Mouse (Mus musculus) G1E (cell line): ENCODE results near the gene Nsun2. TPM values are rescaled to one million over a fixed set of nuclear protein-coding genes. Genes with fewer than 3 reads are reported as not detected.

Experiments used
- ATAC-seq: 2 replicates; pipeline ENCODE4 v1.8.0; 2016; ENCODE audit warnings: mild to moderate bottlenecking; ENCODE audit not compliant: insufficient number of reproducible peaks, poor library complexity, low FRiP score, severe bottlenecking; ENCODE audit errors: extremely low read depth
- DNase-seq: peaks from one replicate; pipeline ENCODE4 v3.0.0; 2012; ENCODE audit warnings: low spot score
- H3K27me3 ChIP-seq: 2 replicates; pipeline ENCODE4 v1.6.1; 2012; ENCODE audit warnings: mild to moderate bottlenecking, low read length, inconsistent platforms; ENCODE audit not compliant: insufficient read depth
- H3K36me3 ChIP-seq: replicated peaks from 2 replicates; pipeline ENCODE3; 2012; ENCODE audit warnings: mild to moderate bottlenecking, inconsistent platforms
- H3K4me1 ChIP-seq: 2 replicates; pipeline ENCODE4 v1.6.1; 2012; ENCODE audit warnings: low read depth, low read length, inconsistent platforms, mixed read lengths; ENCODE audit not compliant: insufficient read depth
- H3K4me3 ChIP-seq: 2 replicates; pipeline ENCODE4 v1.5.1; 2012; ENCODE audit warnings: low read depth, mild to moderate bottlenecking, inconsistent platforms, low read length, moderate library complexity, mixed read lengths
- H3K9me3 ChIP-seq: replicated peaks from 2 replicates; pipeline ENCODE4 v1.6.1; 2012; ENCODE audit warnings: inconsistent platforms
- CTCF ChIP-seq: IDR thresholded peaks from 2 replicates; pipeline ENCODE4 v1.5.1; 2012; ENCODE audit warnings: low read depth, low read length, inconsistent platforms, mixed read lengths
- GATA1 ChIP-seq: IDR thresholded peaks from 2 replicates; pipeline ENCODE4 v1.6.1; 2012; ENCODE audit warnings: borderline replicate concordance, low read length, inconsistent platforms, mixed read lengths
- GATA2 ChIP-seq: IDR thresholded peaks from 2 replicates; pipeline ENCODE4 v1.6.1; 2012; ENCODE audit warnings: low read depth, low read length, inconsistent platforms, borderline replicate concordance
- POLR2AphosphoS5 ChIP-seq: IDR thresholded peaks from 2 replicates; pipeline ENCODE4 v1.6.1; 2012; ENCODE audit warnings: low read depth, low read length, inconsistent platforms; ENCODE audit not compliant: insufficient replicate concordance
- TAL1 ChIP-seq: conservative IDR thresholded peaks from 2 replicates; pipeline ENCODE4 v1.6.1; 2012; ENCODE audit warnings: low read depth, low read length, inconsistent platforms, mixed read lengths
- polyA plus RNA-seq: library from polyadenylated mRNA; stranded (reverse); fragments of >175 nt; gene quantifications from 2 replicates; pipeline ENCODE4 v1.2.3, GENCODE M21; 2012
- total RNA-seq, 2 experiments: library from RNA; stranded (forward) in 1 of 2; stranded (reverse) in 1 of 2; fragments of 200-1000 nt in 1 of 2; fragments of >200 nt in 1 of 2; fragmentation: Nextera tagmentation in 1 of 2; gene quantifications; 2 replicates each; pipeline ENCODE4 v1.2.3; 2014 to 2017

Nsun2 gene
- total and polyA plus RNA-seq, 3 experiments, result 144 to 231 (median 152) TPM

DNA sequence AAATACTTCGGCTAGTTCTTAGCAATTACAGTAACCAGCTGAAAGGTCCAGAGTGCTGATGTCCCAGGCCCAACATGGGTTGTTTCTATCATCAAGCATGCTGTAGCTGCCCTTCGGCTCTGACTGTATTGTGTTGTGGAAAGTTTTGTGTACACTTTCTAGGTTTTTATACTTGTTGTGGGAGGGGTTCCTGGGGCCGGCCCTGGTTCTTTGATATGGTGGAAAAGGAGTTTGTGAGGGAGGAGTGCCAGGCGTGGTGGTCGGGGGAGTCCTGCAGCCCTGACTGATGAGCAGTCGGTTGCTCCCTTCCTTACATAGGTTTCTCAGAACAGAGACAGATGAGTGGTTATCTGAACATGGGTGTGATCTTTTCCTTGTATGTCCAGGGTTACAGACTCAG is 103.3 kb downstream of the Nsun2 start:
- ATAC-seq (no peak), DNase-seq (no peak)
- peaks cover 40% of the 10 kb centered on the region for H3K4me1 ChIP-seq
- H3K36me3 ChIP-seq, result peaks cover 99% of the 10 kb centered on the region
- no peaks in the 10 kb centered on the region for H3K9me3 ChIP-seq
- H3K4me3 ChIP-seq, result no peak overlapping the region
- TF ChIP-seq GATA2 (no peak), GATA1 (no peak), CTCF (no peak), POLR2AphosphoS5 (no peak), TAL1 (no peak)
- H3K27me3 ChIP-seq, result no peaks in the 10 kb centered on the region

DNA sequence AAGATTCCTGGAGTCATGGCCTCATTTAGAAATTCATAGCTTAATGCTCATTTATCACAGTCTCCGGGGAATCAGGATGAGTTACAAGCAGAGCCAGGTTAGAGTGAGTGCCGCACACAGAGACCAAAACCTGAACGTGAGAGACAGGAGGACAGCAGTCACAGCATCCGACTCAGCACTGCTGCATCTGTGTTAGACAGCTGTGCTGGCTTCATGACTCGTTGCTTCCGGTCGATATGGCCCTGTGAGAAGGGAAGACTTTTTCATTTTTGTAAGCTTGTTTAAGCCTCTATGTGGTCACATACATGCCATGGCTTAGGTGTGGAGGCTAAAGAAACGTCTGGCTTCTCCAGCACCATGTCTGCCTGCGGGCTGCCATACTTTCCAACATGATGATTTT is 104.1 kb downstream of the Nsun2 start:
- H3K36me3 ChIP-seq, result peaks cover 98% of the 10 kb centered on the region
- H3K9me3 ChIP-seq, result no peaks in the 10 kb centered on the region
- ATAC-seq (no peak), DNase-seq (no peak)
- H3K4me1 ChIP-seq, result peaks cover 39% of the 10 kb centered on the region
- H3K27me3 ChIP-seq, result no peaks in the 10 kb centered on the region
- TF ChIP-seq GATA1, result no peak
- no peak for TF ChIP-seq POLR2AphosphoS5
- no peak for TF ChIP-seq TAL1
- no peak overlapping the region for H3K4me3 ChIP-seq

DNA sequence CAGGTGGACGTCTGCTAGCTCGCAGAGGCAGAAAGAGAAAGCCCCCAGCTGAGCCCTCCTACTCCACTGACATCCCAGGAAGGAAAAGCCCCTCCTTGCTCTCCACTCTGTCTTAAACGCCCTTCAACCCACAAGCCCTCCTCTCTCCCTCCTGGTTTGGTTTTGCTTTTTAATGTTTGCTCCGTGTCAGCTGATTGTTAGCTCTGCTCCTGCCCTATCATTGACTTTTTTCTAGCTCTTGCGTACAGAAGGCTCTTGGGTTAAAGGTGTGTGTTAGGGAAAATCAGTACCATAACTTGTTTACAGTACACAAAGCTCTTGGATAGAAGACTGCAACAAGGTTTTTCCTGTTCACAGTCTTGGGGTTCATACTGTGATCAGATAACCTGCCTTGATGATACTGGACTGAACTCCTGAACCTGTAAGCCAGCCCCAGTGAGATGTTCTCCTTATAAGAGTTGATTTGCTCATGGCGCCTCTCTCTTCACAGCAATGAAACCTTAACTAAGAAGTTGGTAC is 104.6 kb downstream of the Nsun2 start:
- ATAC-seq (no peak), DNase-seq (no peak)
- Histone ChIP-seq H3K4me3 (no peak overlapping the region), H3K27me3 (no peaks in the 10 kb centered on the region), H3K9me3 (no peaks in the 10 kb centered on the region), H3K4me1 (peaks cover 34% of the 10 kb centered on the region), H3K36me3 (peaks cover 98% of the 10 kb centered on the region)
- no peak for TF ChIP-seq TAL1
- no peak for TF ChIP-seq GATA1
- TF ChIP-seq GATA2, result no peak
- TF ChIP-seq CTCF, result no peak
- TF ChIP-seq POLR2AphosphoS5, result no peak; the same call in 1 of the 2 replicates

DNA sequence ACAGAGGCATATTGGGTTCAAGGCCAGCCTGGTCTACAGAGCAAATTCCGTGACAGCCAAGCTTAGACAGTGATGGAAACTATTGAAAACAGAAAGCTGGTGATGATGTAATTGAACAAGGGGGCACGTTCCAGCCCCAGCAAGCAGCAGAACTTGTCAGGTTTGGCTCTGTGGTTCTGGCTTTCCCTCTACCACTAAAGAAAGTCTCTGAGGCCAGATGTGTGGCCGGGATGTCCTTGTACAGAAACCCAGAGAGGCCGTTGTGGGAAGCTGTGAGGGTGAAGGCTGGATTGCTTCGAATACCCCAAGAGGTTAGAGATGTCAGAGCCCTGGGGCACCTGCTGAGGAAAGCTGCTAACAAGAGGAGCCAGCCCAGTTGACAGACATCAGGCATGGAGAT is 105.7 kb downstream of the Nsun2 start:
- Histone ChIP-seq H3K9me3 (no peaks in the 10 kb centered on the region), H3K27me3 (no peaks in the 10 kb centered on the region), H3K4me3 (no peak overlapping the region), H3K4me1 (peaks cover 27% of the 10 kb centered on the region), H3K36me3 (peaks cover 92% of the 10 kb centered on the region)
- DNase-seq, result no peak
- TF ChIP-seq CTCF (no peak), TAL1 (no peak), GATA1 (no peak), POLR2AphosphoS5 (no peak), GATA2 (no peak)
- no peak for ATAC-seq

DNA sequence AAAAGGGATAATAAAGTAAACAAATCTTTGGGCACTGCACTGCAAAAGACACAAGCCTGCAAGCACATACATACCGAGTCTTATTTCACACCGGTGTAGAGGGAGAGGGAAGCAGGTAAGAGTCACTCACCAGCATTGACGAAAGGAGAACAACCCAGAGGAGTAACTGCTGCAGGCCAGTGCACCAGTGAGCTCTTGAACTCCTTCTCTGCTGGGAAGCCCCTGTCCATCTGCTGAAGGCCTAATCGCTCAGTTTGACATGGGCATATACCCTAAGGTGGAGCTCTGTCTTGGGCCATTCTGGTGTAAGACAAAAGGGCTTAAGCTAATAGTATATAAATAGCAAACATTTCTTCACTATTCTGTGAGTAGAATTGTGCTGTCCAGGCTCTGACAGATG is 106.6 kb downstream of the Nsun2 start:
- H3K4me1 ChIP-seq, result peaks cover 18% of the 10 kb centered on the region; the same call in 1 of the 2 replicates
- H3K9me3 ChIP-seq, result no peaks in the 10 kb centered on the region
- TF ChIP-seq TAL1, result no peak
- no peak for TF ChIP-seq GATA1
- TF ChIP-seq POLR2AphosphoS5, result no peak
- no peak for TF ChIP-seq GATA2
- no peak for TF ChIP-seq CTCF
- no peaks in the 10 kb centered on the region for H3K27me3 ChIP-seq
- no peak overlapping the region for H3K4me3 ChIP-seq
- DNase-seq (no peak), ATAC-seq (no peak)
- peaks cover 83% of the 10 kb centered on the region for H3K36me3 ChIP-seq

DNA sequence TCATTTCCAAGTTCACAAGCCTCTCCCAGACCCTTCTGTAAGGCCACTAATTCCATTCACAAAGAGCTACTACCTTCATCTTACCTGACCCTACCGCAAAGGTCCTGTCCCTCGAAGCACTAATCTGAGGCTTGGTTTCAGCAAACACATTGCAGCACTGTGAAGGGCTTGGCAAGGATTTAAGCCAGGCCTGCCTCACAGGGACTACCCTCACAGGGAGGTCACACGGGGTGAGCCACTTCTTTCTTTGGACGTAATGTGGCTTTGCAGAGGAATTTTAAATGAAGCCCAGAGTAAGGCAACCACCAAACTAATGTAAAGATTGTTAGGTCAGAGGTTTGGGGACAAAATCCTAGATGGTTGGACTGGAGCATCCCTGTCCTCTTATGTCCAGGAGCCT is 107.0 kb downstream of the Nsun2 start:
- no peak for DNase-seq

DNA sequence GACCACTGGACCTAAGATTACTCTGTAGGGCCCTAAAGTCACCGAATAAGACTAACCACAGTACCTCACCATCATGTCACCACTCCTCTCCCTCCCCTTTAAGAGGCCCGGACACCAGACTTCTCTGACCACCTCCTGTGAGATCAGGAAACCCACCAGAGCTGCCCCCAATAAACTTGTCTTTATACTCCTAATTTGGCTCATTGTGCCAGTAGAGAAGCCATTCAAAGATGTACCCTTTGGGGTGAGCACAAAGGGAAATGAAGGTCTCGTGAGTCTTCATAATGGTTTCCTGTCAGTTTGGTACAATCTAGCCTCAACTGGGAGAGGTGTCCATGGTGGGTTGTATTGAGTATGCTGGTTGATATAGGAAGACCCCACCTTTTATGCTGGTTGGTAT is 107.5 kb downstream of the Nsun2 start:
- ATAC-seq (no peak), DNase-seq (no peak)
- Histone ChIP-seq H3K9me3 (no peaks in the 10 kb centered on the region), H3K4me3 (no peak overlapping the region), H3K27me3 (peaks cover 4% of the 10 kb centered on the region), H3K36me3 (peaks cover 74% of the 10 kb centered on the region), H3K4me1 (peaks cover 12% of the 10 kb centered on the region; the same call in 1 of the 2 replicates)
- TF ChIP-seq GATA2 (no peak), TAL1 (no peak), GATA1 (no peak), POLR2AphosphoS5 (no peak; the same call in 1 of the 2 replicates), CTCF (no peak)

More for the DNA sequence above, 107.0 kb downstream of the Nsun2 start:
- H3K36me3 ChIP-seq, result peaks cover 79% of the 10 kb centered on the region
- H3K9me3 ChIP-seq, result no peaks in the 10 kb centered on the region
- H3K4me3 ChIP-seq, result no peak overlapping the region
- TF ChIP-seq GATA2 (no peak), POLR2AphosphoS5 (no peak), TAL1 (no peak), GATA1 (no peak), CTCF (no peak)
- peaks cover 15% of the 10 kb centered on the region; the same call in 1 of the 2 replicates for H3K4me1 ChIP-seq
- ATAC-seq, result no peak
- H3K27me3 ChIP-seq, result no peaks in the 10 kb centered on the region
